Mouse (Mus musculus) heart, adult 2 months (tissue): ENCODE results near the gene Nln. TPM values are rescaled to one million over a fixed set of nuclear protein-coding genes. Genes with fewer than 3 reads are reported as not detected.
A peak's percentile ranks its signal among the peaks of the same experiment; 100 is the strongest.

Source experiments
- DNase-seq, 2 experiments: peaks; one replicate each; pipeline ENCODE4 v3.0.0; 2021
- H3K27ac ChIP-seq: fragments of 200-600 bp; 2 replicates; pipeline ENCODE4 v1.8.1; 2022
- H3K27me3 ChIP-seq: fragments of 200-500 bp; 2 replicates; pipeline ENCODE4 v1.6.1; 2012; ENCODE audit warnings: mild to moderate bottlenecking, low read length, inconsistent platforms, mixed read lengths; ENCODE audit not compliant: control insufficient read depth, insufficient read depth
- H3K36me3 ChIP-seq: fragments of 200-500 bp; 2 replicates; pipeline ENCODE4 v1.6.1; 2012; ENCODE audit warnings: low read length, inconsistent platforms; ENCODE audit not compliant: control insufficient read depth, insufficient read depth
- H3K4me1 ChIP-seq: fragments of 200-500 bp; 2 replicates; pipeline ENCODE4 v1.6.1; 2011; ENCODE audit warnings: low read length; ENCODE audit not compliant: control insufficient read depth, insufficient read depth
- H3K4me3 ChIP-seq: fragments of 200-600 bp; 2 replicates; pipeline ENCODE4 v1.8.1; 2022
- H3K79me2 ChIP-seq: fragments of 200-500 bp; replicated peaks from 2 replicates; pipeline ENCODE4 v1.6.1; 2012; ENCODE audit warnings: mild to moderate bottlenecking, inconsistent platforms, low read length, moderate library complexity, mixed read lengths; ENCODE audit not compliant: control insufficient read depth, insufficient read depth
- H3K9ac ChIP-seq: fragments of 200-500 bp; 2 replicates; pipeline ENCODE4 v1.6.1; 2012; ENCODE audit warnings: low read depth, mild to moderate bottlenecking, control low read depth, inconsistent platforms, low read length, mixed read lengths
- CTCF ChIP-seq: fragments of 200-600 bp; IDR thresholded peaks from 2 replicates; pipeline ENCODE4 v1.8.1; 2022; ENCODE audit warnings: antibody characterized with exemption, mild to moderate bottlenecking, moderate library complexity
- EP300 ChIP-seq: fragments of 200-500 bp; IDR thresholded peaks from 2 replicates; pipeline ENCODE4 v1.6.1; 2011; ENCODE audit warnings: low read depth, low read length, control low read depth; ENCODE audit not compliant: insufficient read depth
- POLR2A ChIP-seq: fragments of 200-500 bp; IDR thresholded peaks from 2 replicates; pipeline ENCODE4 v1.6.1; 2011; ENCODE audit warnings: mild to moderate bottlenecking, low read depth, low read length, control low read depth; ENCODE audit not compliant: insufficient read depth
- WGBS: fragments of 180-500 bp; shearing (Covaris S2); methylation state at CpG from one replicate; pipeline ENCODE4 v1.1.7; 2018; 5-methylcytosine and 5-hydroxymethylcytosine counted together
- intact Hi-C: fragments of 180-260 bp; cut with DNase I; formaldehyde crosslinking; loops from one replicate; pipeline ENCODE4 v1.15.1; 2025
- polyA plus RNA-seq: library from polyadenylated mRNA; depleted of rRNA; stranded (reverse); fragments of >200 nt; gene quantifications from 2 replicates; pipeline ENCODE4 v1.2.3, GENCODE M21; 2012
- total RNA-seq, 2 experiments: library from RNA; stranded (reverse); gene quantifications; 2 replicates each; pipeline ENCODE4 v1.2.3; 2021

Nln gene
- total and polyA plus RNA-seq, 3 experiments, result 4.5 to 11.0 (median 8.8) TPM

- Histone ChIP-seq H3K9ac (no peak overlapping the region), H3K27ac (no peak overlapping the region; the same call in 1 of the 2 replicates), H3K79me2 (no peaks in the 10 kb centered on the region), H3K4me1 (no peaks in the 10 kb centered on the region), H3K36me3 (no peaks in the 10 kb centered on the region), H3K4me3 (peak overlapping the region; percentile 30; the same call in 1 of the 2 replicates), H3K27me3 (no peaks in the 10 kb centered on the region)
- peak; percentile 93 for TF ChIP-seq CTCF
- TF ChIP-seq POLR2A, result 0 out of 2 replicates have a peak, but pooled peaks have one; percentile 35
- 0 out of 2 replicates have a peak, but pooled peaks have one; percentile 39 for TF ChIP-seq EP300
- 35% methylated on average over 13 of the region's 13 CpGs for WGBS
- peak; percentile 68 to 76 for DNase-seq
- intact Hi-C loops, result no loop called here
These were observed 30.2 kb upstream of the Nln start for GRCm38 (mm10) chr13:104139369-104140209.

GRCm38 (mm10) chr13:104134510-104135085 is 25.2 kb upstream of the Nln start:
- H3K9ac ChIP-seq, result no peak overlapping the region
- no peak for TF ChIP-seq CTCF
- no peak for TF ChIP-seq EP300
- TF ChIP-seq POLR2A, result no peak

GRCm38 (mm10) chr13:104132561-104132960 is 23.1 kb upstream of the Nln start:
- Histone ChIP-seq H3K36me3 (no peaks in the 10 kb centered on the region), H3K27me3 (no peaks in the 10 kb centered on the region), H3K4me3 (no peak overlapping the region), H3K79me2 (no peaks in the 10 kb centered on the region), H3K27ac (no peak overlapping the region), H3K9ac (no peak overlapping the region), H3K4me1 (no peaks in the 10 kb centered on the region)
- no peak for DNase-seq
- TF ChIP-seq EP300, result no peak
- no peak for TF ChIP-seq CTCF
- no peak for TF ChIP-seq POLR2A
- intact Hi-C loops, result no loop called here
- 89% methylated on average over 2 of the region's 2 CpGs for WGBS

More at GRCm38 (mm10) chr13:104134510-104135085, 25.2 kb upstream of the Nln start:
- no peaks in the 10 kb centered on the region for H3K79me2 ChIP-seq
- 93% methylated on average over 4 of the region's 4 CpGs for WGBS
- no peaks in the 10 kb centered on the region for H3K36me3 ChIP-seq
- intact Hi-C loops, result no loop called here
- no peak overlapping the region for H3K4me3 ChIP-seq
- no peaks in the 10 kb centered on the region for H3K27me3 ChIP-seq
- H3K4me1 ChIP-seq, result no peaks in the 10 kb centered on the region
- no peak overlapping the region for H3K27ac ChIP-seq
- no peak for DNase-seq

- intact Hi-C loops, result no loop called here
- TF ChIP-seq POLR2A (no peak), EP300 (no peak), CTCF (no peak)
- Histone ChIP-seq H3K36me3 (no peaks in the 10 kb centered on the region), H3K79me2 (no peaks in the 10 kb centered on the region), H3K4me1 (no peaks in the 10 kb centered on the region), H3K4me3 (no peak overlapping the region), H3K27ac (no peak overlapping the region), H3K9ac (no peak overlapping the region), H3K27me3 (no peaks in the 10 kb centered on the region)
- no peak for DNase-seq
- 93% methylated on average over 20 of the region's 20 CpGs for WGBS
These were observed 14.4 kb upstream of the Nln start for GRCm38 (mm10) chr13:104123662-104124381.

GRCm38 (mm10) chr13:104122078-104122840 is 12.8 kb upstream of the Nln start:
- 80% methylated on average over 17 of the region's 17 CpGs for WGBS
- intact Hi-C loops, result no loop called here
- no peaks in the 10 kb centered on the region for H3K27me3 ChIP-seq
- no peak for DNase-seq
- no peak overlapping the region for H3K4me3 ChIP-seq
- no peaks in the 10 kb centered on the region for H3K79me2 ChIP-seq
- no peak overlapping the region for H3K27ac ChIP-seq
- H3K36me3 ChIP-seq, result no peaks in the 10 kb centered on the region
- no peak overlapping the region for H3K9ac ChIP-seq
- H3K4me1 ChIP-seq, result no peaks in the 10 kb centered on the region
- no peak for TF ChIP-seq POLR2A
- TF ChIP-seq CTCF, result no peak
- TF ChIP-seq EP300, result no peak
